Mouse (Mus musculus) heart, embryonic 11.5 days (tissue): ENCODE results near the gene Aplf. TPM values are rescaled to one million over a fixed set of nuclear protein-coding genes. Genes with fewer than 3 reads are reported as not detected.
A peak's percentile ranks its signal among the peaks of the same experiment; 100 is the strongest.
"Not testable (repeated sequence)": the region's sequence is repeated elsewhere in the genome, so short reads cannot be mapped to it uniquely, and the experiment has no call there.

ENCODE experiments used
- ATAC-seq: fragments of 200-750 bp; cut with Nextera tagmentation; replicated peaks from 2 replicates; pipeline ENCODE4 v1.8.0; 2017; ENCODE audit warnings: moderate library complexity; ENCODE audit not compliant: insufficient number of reproducible peaks, low FRiP score, low TSS enrichment
- H3K27ac ChIP-seq: fragments of 300-500 bp; sonication (generic); 2 replicates; pipeline ENCODE4 v1.5.1; 2014; ENCODE audit warnings: mild to moderate bottlenecking, low read depth, low read length
- H3K27me3 ChIP-seq: fragments of 300-500 bp; sonication (generic); 2 replicates; pipeline ENCODE4 v1.6.1; 2014; ENCODE audit warnings: mild to moderate bottlenecking, low read length, mixed read lengths; ENCODE audit not compliant: control insufficient read depth, insufficient read depth
- H3K36me3 ChIP-seq: fragments of 300-500 bp; sonication (generic); 2 replicates; pipeline ENCODE4 v1.6.1; 2014; ENCODE audit warnings: mild to moderate bottlenecking, low read length, moderate library complexity, mixed read lengths; ENCODE audit not compliant: control insufficient read depth, insufficient read depth
- H3K4me1 ChIP-seq: fragments of 300-500 bp; sonication (generic); 2 replicates; pipeline ENCODE4 v1.6.1; 2014; ENCODE audit warnings: low read length; ENCODE audit not compliant: control insufficient read depth, insufficient read depth
- H3K4me2 ChIP-seq: fragments of 300-500 bp; sonication (generic); 2 replicates; pipeline ENCODE4 v1.6.1; 2014; ENCODE audit warnings: mild to moderate bottlenecking, moderate library complexity
- H3K4me3 ChIP-seq: fragments of 300-500 bp; sonication (generic); 2 replicates; pipeline ENCODE4 v1.5.1; 2014; ENCODE audit warnings: low read depth, low read length
- H3K9ac ChIP-seq: fragments of 300-500 bp; sonication (generic); 2 replicates; pipeline ENCODE4 v1.6.1; 2014; ENCODE audit warnings: mild to moderate bottlenecking, low read depth, low read length, moderate library complexity
- H3K9me3 ChIP-seq: fragments of 300-500 bp; sonication (generic); replicated peaks from 2 replicates; pipeline ENCODE4 v1.6.1; 2016; ENCODE audit warnings: low read length; ENCODE audit not compliant: control insufficient read depth
- WGBS: fragments of 180-500 bp; shearing (Covaris S2); extraction: QIAGEN DNeasy Blood & Tissue Kit; methylation state at CpG from one replicate; pipeline ENCODE4 v1.1.7; 2014; ENCODE audit not compliant: insufficient replicate concordance; 5-methylcytosine and 5-hydroxymethylcytosine counted together
- polyA plus RNA-seq: library from polyadenylated mRNA; unstranded; fragments of >200 nt; fragmentation: Nextera tagmentation; extraction: Ambion mirVana; gene quantifications from 2 replicates; pipeline ENCODE4 v1.2.1, GENCODE M21; 2014

Aplf gene
- polyA plus RNA-seq, 1 experiment from 2014 or later: 9.3 TPM

DNA sequence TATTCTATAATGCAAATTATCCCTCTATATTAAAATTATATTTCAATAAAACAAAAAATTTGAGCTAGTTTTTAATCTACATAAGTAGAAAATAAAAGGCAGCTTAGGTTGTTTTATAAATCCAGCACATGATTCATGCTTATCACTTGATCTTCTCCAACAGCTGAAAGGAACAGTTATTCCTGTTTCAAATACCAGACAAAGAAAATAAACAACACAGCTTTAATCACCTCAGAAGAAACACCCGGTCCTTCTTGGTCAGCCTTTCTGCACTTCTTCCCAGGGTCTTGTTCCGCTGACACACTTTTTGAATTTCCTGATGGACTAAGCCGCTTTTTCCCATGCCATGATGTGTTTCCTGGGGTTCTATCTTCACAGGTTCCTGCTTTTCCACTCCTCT, 18.5 kb downstream of the Aplf start:
- 46% methylated on average over 3 of the region's 3 CpGs for WGBS

DNA sequence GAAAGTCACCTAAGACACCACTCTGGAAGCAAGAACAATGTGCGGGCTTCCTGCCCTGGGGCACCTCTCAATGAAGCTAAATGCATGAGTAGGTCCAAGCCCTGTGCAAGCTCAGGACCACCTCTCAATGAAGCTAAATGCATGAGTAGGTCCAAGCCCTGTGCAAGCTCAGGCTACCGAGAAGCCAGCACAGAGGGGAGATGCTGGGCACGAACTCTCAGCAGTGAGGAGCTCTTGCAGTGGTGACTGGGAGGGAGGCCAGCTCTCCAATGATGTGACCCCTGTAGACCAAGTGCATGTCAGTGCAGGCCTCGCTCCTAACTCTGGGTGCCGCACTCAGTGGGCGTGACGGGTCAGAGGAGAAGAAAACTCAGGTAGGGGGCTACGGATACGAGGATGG, 19.3 kb downstream of the Aplf start:
- 89% methylated on average over 9 of the region's 9 CpGs for WGBS
- no peak overlapping the region for H3K4me2 ChIP-seq
- ATAC-seq: no peak
- H3K9me3 ChIP-seq: no peaks in the 10 kb centered on the region
- H3K27me3 ChIP-seq: no peaks in the 10 kb centered on the region
- no peak overlapping the region for H3K9ac ChIP-seq
- H3K27ac ChIP-seq: no peak overlapping the region
- H3K4me3 ChIP-seq: no peak overlapping the region
- H3K4me1 ChIP-seq: no peaks in the 10 kb centered on the region
- H3K36me3 ChIP-seq: no peaks in the 10 kb centered on the region

More for the DNA sequence above, 18.5 kb downstream of the Aplf start:
- Histone ChIP-seq H3K9ac (no peak overlapping the region), H3K4me3 (no peak overlapping the region), H3K27ac (no peak overlapping the region), H3K9me3 (no peaks in the 10 kb centered on the region), H3K4me2 (no peak overlapping the region), H3K27me3 (no peaks in the 10 kb centered on the region), H3K4me1 (no peaks in the 10 kb centered on the region), H3K36me3 (no peaks in the 10 kb centered on the region)
- no peak for ATAC-seq

DNA sequence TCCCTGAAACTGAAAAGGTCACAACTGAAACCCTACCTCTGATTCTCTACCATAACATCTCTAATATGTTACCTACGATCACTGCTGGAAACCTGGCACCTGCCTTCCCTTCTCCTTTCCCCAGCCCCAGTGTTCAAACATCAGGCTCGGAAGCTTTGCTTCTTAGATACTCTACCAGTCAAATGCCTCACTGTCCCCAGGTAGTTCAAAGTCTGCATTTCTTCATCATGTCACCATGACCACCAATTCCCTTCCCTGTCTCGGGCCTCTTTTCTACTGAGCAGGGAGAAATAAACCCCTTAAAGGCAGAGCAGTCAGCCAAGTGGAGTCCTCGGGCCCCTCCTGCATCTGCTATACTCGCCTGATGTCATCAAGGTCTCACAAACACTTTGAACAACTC, 20.2 kb downstream of the Aplf start:
- H3K4me2 ChIP-seq: no peak overlapping the region
- H3K27me3 ChIP-seq: no peaks in the 10 kb centered on the region
- no peak overlapping the region for H3K4me3 ChIP-seq
- ATAC-seq: no peak
- no peaks in the 10 kb centered on the region for H3K4me1 ChIP-seq
- H3K9ac ChIP-seq: no peak overlapping the region
- H3K9me3 ChIP-seq: no peaks in the 10 kb centered on the region
- H3K27ac ChIP-seq: no peak overlapping the region
- 86% methylated on average over 5 of the region's 5 CpGs for WGBS
- no peaks in the 10 kb centered on the region for H3K36me3 ChIP-seq

DNA sequence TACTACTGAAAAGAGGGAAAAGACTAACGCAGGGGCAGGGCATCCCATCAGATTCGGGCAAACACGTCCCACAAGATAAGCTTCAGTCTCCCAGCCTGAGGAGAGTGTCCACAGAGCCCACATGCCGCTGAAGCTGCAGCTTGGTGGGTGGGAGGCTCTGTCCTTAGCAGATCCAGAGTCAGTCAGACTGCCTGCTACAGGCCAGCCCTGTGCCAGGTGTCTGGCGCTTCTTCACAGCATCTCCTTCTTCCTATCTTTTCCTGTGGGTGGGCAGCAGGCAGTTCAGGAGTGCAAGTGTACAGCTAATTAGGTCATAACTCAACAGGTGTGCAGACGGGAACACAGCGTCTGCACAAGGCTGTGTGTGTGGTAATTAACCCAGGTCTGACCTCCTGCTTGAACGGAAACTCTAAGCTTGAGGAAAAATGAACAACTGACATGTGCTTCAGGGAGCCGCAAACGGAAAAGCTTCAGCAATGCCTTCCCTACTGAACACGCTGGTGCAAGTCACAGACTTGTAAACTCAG, 33.8 kb downstream of the Aplf start:
- ATAC-seq: no peak
- H3K4me3 ChIP-seq: no peak overlapping the region
- no peaks in the 10 kb centered on the region for H3K9me3 ChIP-seq
- WGBS: 62% methylated on average over 11 of the region's 11 CpGs
- no peak overlapping the region for H3K4me2 ChIP-seq
- no peak overlapping the region for H3K27ac ChIP-seq
- H3K9ac ChIP-seq: no peak overlapping the region
- H3K4me1 ChIP-seq: no peaks in the 10 kb centered on the region
- H3K27me3 ChIP-seq: no peaks in the 10 kb centered on the region
- H3K36me3 ChIP-seq: no peaks in the 10 kb centered on the region

DNA sequence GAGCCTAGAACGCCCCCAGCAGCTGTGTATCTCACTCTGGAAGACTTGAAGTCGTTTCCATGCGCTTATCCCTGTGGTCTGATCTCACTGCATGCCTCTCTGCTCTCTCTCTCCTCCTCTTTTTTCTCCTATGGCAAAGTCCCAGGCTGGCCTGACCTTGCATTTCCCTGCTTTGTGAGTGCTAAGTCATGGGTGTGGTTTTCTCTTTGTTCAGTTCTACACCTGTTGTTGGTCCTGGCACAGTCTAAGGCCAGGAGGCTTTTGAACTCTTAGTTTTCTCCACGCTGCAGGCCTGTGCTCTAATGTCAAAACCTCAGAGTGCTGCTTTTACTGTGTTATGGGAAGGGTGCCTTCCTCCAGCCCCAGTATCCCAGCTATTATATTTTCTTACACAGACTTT, 39.8 kb downstream of the Aplf start:
- Histone ChIP-seq H3K27ac (no peak overlapping the region), H3K36me3 (no peaks in the 10 kb centered on the region), H3K9me3 (no peaks in the 10 kb centered on the region), H3K4me2 (no peak overlapping the region), H3K4me1 (no peaks in the 10 kb centered on the region), H3K27me3 (no peaks in the 10 kb centered on the region), H3K9ac (no peak overlapping the region), H3K4me3 (no peak overlapping the region)
- 77% methylated on average over 4 of the region's 4 CpGs for WGBS
- ATAC-seq: no peak

DNA sequence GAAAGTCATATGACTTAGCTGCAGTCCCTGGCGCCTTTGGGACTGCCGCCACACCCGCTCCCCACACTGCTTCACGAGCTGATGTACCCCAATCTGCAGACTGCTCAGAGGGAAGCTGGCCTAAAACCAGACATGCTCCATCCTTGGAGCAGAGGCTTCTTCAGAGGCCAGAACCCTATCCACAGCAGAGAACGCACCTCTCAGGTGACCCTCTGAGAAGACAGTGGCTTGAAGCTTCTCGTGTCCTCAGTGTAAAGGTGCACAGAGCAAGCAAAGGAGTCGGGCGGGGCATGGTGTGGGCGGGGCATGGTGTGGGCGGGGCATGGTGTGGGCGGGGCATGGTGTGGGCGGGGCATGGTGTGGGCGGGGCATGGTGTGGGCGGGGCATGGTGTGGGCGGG, 43.1 kb downstream of the Aplf start:
- not testable (repeated sequence) for H3K9ac ChIP-seq, H3K4me1 ChIP-seq, H3K27me3 ChIP-seq, H3K4me3 ChIP-seq, H3K27ac ChIP-seq, H3K36me3 ChIP-seq, ATAC-seq, H3K9me3 ChIP-seq, H3K4me2 ChIP-seq
- WGBS: 67% methylated on average over 13 of the region's 15 CpGs

DNA sequence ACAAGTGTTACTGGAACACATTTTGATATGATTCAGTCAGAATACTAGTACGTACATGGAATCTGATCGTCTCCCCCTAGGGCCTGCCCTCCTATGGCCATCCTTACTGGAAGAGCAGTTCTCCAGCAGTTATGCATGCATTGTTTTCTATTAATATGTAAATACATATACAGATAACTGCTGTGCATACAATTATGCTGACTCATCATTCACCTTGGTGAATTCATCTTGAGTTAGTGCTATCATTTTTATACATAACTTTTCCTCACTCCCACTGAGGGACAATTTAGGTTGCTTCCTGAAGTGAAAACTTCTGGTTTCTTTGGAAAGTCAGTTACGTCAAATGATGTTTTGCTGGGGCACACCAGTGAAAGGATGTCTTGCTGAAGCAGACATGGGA, 48.8 kb downstream of the Aplf start:
- no peak for ATAC-seq
- no peak overlapping the region for H3K4me3 ChIP-seq
- no peak overlapping the region for H3K4me2 ChIP-seq
- no peaks in the 10 kb centered on the region for H3K9me3 ChIP-seq
- H3K36me3 ChIP-seq: no peaks in the 10 kb centered on the region
- no peaks in the 10 kb centered on the region for H3K27me3 ChIP-seq
- H3K27ac ChIP-seq: no peak overlapping the region
- no peaks in the 10 kb centered on the region for H3K4me1 ChIP-seq
- no peak overlapping the region for H3K9ac ChIP-seq
- WGBS: 87% methylated on average over 3 of the region's 3 CpGs

DNA sequence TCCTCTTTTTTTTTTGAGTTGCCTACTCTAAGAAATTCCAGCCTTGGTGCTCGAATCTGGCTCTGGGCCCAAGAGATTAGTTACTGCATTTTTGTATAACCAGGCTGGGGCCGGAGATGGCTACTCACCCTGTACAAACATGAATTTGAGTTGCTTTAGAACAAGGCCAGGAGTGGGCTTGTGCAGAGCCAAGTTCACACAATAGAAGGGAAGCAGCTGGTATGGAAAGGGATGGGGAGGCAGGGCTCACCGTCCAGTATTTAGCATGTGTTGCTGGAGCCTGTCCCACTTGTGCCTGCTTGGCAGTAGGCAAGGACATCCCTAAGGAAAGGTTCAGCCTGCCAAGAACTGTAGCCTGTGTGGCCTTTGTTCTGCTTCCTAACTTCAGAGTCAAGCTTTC, 50.7 kb downstream of the Aplf start:
- H3K4me1 ChIP-seq: no peaks in the 10 kb centered on the region
- H3K9me3 ChIP-seq: no peaks in the 10 kb centered on the region
- H3K27ac ChIP-seq: peak overlapping the region; percentile 42; the same call in 1 of the 2 replicates
- H3K4me3 ChIP-seq: no peak overlapping the region
- H3K4me2 ChIP-seq: no peak overlapping the region
- ATAC-seq: no peak
- H3K27me3 ChIP-seq: no peaks in the 10 kb centered on the region
- WGBS: 52% methylated on average over 3 of the region's 3 CpGs
- no peak overlapping the region for H3K9ac ChIP-seq
- no peaks in the 10 kb centered on the region for H3K36me3 ChIP-seq

DNA sequence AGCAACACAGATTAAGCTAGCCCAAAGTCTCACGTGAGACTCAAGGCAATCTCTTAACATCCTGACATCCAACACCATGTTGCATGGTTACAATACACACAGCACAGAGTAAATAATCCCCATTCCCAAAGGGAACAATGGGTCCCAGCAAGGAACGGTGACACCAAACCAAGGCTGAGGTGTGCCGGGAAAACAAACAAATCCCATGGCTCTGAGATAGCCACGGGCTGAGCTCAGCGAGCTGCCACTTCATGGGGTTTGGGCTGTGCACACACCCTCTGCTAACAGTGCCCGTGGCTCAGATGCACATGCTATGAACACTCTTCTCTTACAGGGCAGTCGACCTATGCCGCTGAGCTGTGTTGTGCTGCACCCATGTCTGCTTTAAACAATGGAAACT, 54.0 kb downstream of the Aplf start:
- no peak overlapping the region for H3K9ac ChIP-seq

More for the DNA sequence above, 54.0 kb downstream of the Aplf start:
- 58% methylated on average over 8 of the region's 8 CpGs for WGBS
- Histone ChIP-seq H3K4me3 (no peak overlapping the region), H3K4me1 (no peaks in the 10 kb centered on the region), H3K27me3 (no peaks in the 10 kb centered on the region), H3K4me2 (no peak overlapping the region), H3K36me3 (no peaks in the 10 kb centered on the region), H3K9me3 (no peaks in the 10 kb centered on the region), H3K27ac (no peak overlapping the region)
- no peak for ATAC-seq
